Mouse (Mus musculus): ENCODE measurements around the gene Abhd14a.

- TF ChIP-seq CTCF (IDR thresholded peaks at IDR 0.05; ENCODE audit: borderline replicate concordance, insufficient read depth, low read depth, low read length): no peak
- no peak for TF ChIP-seq POLR2A (IDR thresholded peaks at IDR 0.05; ENCODE audit: borderline replicate concordance, insufficient read depth, low read length)
Measured at GRCm38 (mm10) chr9:106406443-106407078, 40.9 kb downstream of the Abhd14a start.
